ENCODE assay signal across 18 mouse cellular contexts in the genomic region with DNA sequence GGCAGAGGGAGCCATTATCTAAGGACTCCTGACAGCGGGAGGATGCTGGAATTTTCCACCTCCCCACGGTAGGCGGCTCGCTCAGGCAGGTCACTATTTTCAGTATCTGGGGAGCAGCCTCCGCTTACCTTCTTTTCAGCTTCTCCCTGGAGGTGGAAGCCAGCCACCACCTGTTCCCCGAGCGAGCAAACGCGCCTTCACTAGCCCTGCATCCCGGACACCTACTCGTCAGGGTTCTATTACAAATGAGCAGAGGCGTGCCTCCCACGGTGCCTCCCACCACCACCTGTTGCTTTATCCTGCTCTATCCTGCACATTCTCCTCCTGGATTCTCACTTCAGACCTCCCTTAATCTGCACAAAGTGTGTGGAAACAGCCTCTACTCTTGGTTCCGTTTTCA. TPM values are rescaled to one million over a fixed set of nuclear protein-coding genes. Genes with fewer than 3 reads are reported as not detected.
DNase-seq lines count a peak whose midpoint lies in the region; ATAC-seq and TF ChIP-seq lines count a peak whose summit lies in the region.
"Had no signal": no experiment of that assay in that cellular context is flagged by ENCODE, and none has a peak within 500 bp of the region (broad histone marks: within the 10 kb centered on the region; RNA-seq: fewer than 3 reads in every experiment).

No protein-coding gene starts in this region.

- H3K36me3 ChIP-seq in ES-Bruce4 (ENCODE audit: control insufficient read depth, insufficient read depth, low read length, poor library complexity, severe bottlenecking): no peaks in the 10 kb centered on the region
- H3K36me3 ChIP-seq in forebrain, embryonic 15.5 days: peaks cover 7% of the 10 kb centered on the region; the same call in 1 of the 2 replicates
- H3K36me3 ChIP-seq: intestine, embryonic 15.5 days had no signal

- no peak overlapping the region for H3K4me2 ChIP-seq in forebrain, embryonic 15.5 days (replicated peaks)
- H3K4me2 ChIP-seq: embryonic facial prominence, embryonic 12.5 days; hindbrain, embryonic 12.5 days; intestine, embryonic 15.5 days; neural tube, embryonic 13.5 days had no signal

- H3K9me3 ChIP-seq in ES-Bruce4 (replicated peaks; ENCODE audit: control insufficient read depth, insufficient read depth, low read length, poor library complexity, severe bottlenecking): no peaks in the 10 kb centered on the region
- no peaks in the 10 kb centered on the region for H3K9me3 ChIP-seq in forebrain, embryonic 15.5 days
- H3K9me3 ChIP-seq: embryonic facial prominence, embryonic 12.5 days; hindbrain, embryonic 12.5 days; intestine, embryonic 15.5 days; neural tube, embryonic 13.5 days had no signal

- TF ChIP-seq CTCF in ES-Bruce4 (IDR thresholded peaks at IDR 0.05; ENCODE audit: low read depth, low read length): no peak

- H3K27ac ChIP-seq in ES-Bruce4 (ENCODE audit: insufficient read depth, low read length): peak overlapping the region; percentile 30; the same call in 1 of the 2 replicates
- H3K27ac ChIP-seq in forebrain, embryonic 15.5 days (replicated peaks): no peak overlapping the region
- H3K27ac ChIP-seq: embryonic facial prominence, embryonic 12.5 days; hindbrain, embryonic 12.5 days; intestine, embryonic 15.5 days; kidney, postnatal 0 days; neural tube, embryonic 13.5 days had no signal

- H3K4me3 ChIP-seq in ES-Bruce4 (ENCODE audit: low read depth, low read length): no peak overlapping the region
- no peak overlapping the region for H3K4me3 ChIP-seq in forebrain, embryonic 15.5 days
- H3K4me3 ChIP-seq: embryonic facial prominence, embryonic 12.5 days; hindbrain, embryonic 12.5 days; intestine, embryonic 15.5 days; neural tube, embryonic 13.5 days had no signal

- no peaks in the 10 kb centered on the region for H3K27me3 ChIP-seq in ES-Bruce4 (ENCODE audit: control insufficient read depth, insufficient read depth, low read length, poor library complexity, severe bottlenecking)
- no peaks in the 10 kb centered on the region for H3K27me3 ChIP-seq in forebrain, embryonic 15.5 days
- H3K27me3 ChIP-seq: embryonic facial prominence, embryonic 12.5 days; hindbrain, embryonic 12.5 days; intestine, embryonic 15.5 days; neural tube, embryonic 13.5 days; Patski had no signal

- 61% methylated on average over 14 of the region's 14 CpGs for WGBS in forebrain, embryonic 15.5 days

- H3K9ac ChIP-seq in ES-Bruce4 (ENCODE audit: low read depth, poor library complexity, severe bottlenecking): 0 out of 2 replicates have a peak overlapping the region, but pooled peaks have one; percentile 8
- H3K9ac ChIP-seq in forebrain, embryonic 15.5 days (replicated peaks): no peak overlapping the region
- H3K9ac ChIP-seq: embryonic facial prominence, embryonic 12.5 days; hindbrain, embryonic 12.5 days; intestine, embryonic 15.5 days; neural tube, embryonic 13.5 days had no signal

- intact Hi-C loops in left cerebral cortex, postnatal 25 days (cut with DNase I): loop anchor here (1.0 to 5.0 kb wide), 2 partner anchors 15 to 34 kb away; no protein-coding TSS in a partner anchor

- TF ChIP-seq EP300 in ES-Bruce4 (IDR thresholded peaks at IDR 0.05; ENCODE audit: insufficient read depth, low read depth, low read length): no peak

- peaks cover 3% of the 10 kb centered on the region for H3K4me1 ChIP-seq in ES-Bruce4 (ENCODE audit: control insufficient read depth, insufficient read depth, low read length)
- no peaks in the 10 kb centered on the region for H3K4me1 ChIP-seq in forebrain, embryonic 15.5 days

- no peak for TF ChIP-seq POLR2A in ES-Bruce4 (IDR thresholded peaks at IDR 0.05; ENCODE audit: insufficient read depth, low read length)

- DNase-seq in ZHBTc4 (ENCODE audit: low read depth, low spot score): peak; percentile 41
- peak; percentile 65 for DNase-seq in layer of hippocampus, adult 9-10 months (ENCODE audit: low spot score)
- peak; percentile 85 to 97 for DNase-seq in left cerebral cortex, postnatal 25 days (ENCODE audit: low spot score in 2 of 2)
- no peak for DNase-seq in thymus, postnatal 4 days
- no peak for DNase-seq in heart, adult 9 months (ENCODE audit: low spot score in 2 of 2)
- DNase-seq: adrenal gland, postnatal 10 days; cerebellum, postnatal 10 days; gastrocnemius, postnatal 36 days; lung, adult 2 months had no signal

- no peak for ATAC-seq in forebrain, embryonic 15.5 days (replicated peaks)
- ATAC-seq: CD4-positive, CD25-positive, alpha-beta regulatory T cell, adult 4 months; intestine, embryonic 15.5 days; Patski had no signal

RNA-seq across cellular contexts. Expression of a gene that starts 20.8 kb away (rescaled TPM):
- polyA plus RNA-seq in ES-Bruce4 (2011; ENCODE audit: insufficient read depth, insufficient read length, low read depth, missing spikeins): 27.1 and 28.6 TPM in 2 replicates
- 10 to 100 TPM; 21.0 to 27.2 TPM for total RNA-seq in left cerebral cortex, postnatal 25 days (2021)
- polyA plus RNA-seq in forebrain, embryonic 15.5 days (2015; fragmentation: Nextera tagmentation; extraction: Ambion mirVana): 24.9 and 26.0 TPM in 2 replicates

RNA-seq across cellular contexts. Expression of a gene that starts 25.6 kb away (rescaled TPM):
- polyA plus RNA-seq in ES-Bruce4 (2011; ENCODE audit: insufficient read depth, insufficient read length, low read depth, missing spikeins): 4.7 and 6.3 TPM in 2 replicates
- 10 to 100 TPM; 18.6 to 19.7 TPM for total RNA-seq in left cerebral cortex, postnatal 25 days (2021)
- polyA plus RNA-seq in forebrain, embryonic 15.5 days (2015; fragmentation: Nextera tagmentation; extraction: Ambion mirVana): 26.3 and 27.8 TPM in 2 replicates

RNA-seq across cellular contexts. Expression of a gene that starts 27.4 kb away (rescaled TPM):
- polyA plus RNA-seq in ES-Bruce4 (2011; ENCODE audit: insufficient read depth, insufficient read length, low read depth, missing spikeins): 16.6 and 18.0 TPM in 2 replicates
- 10 to 100 TPM; 75.2 to 95.7 TPM for total RNA-seq in left cerebral cortex, postnatal 25 days (2021)
- polyA plus RNA-seq in forebrain, embryonic 15.5 days (2015; fragmentation: Nextera tagmentation; extraction: Ambion mirVana): 11.6 and 12.8 TPM in 2 replicates

RNA-seq across cellular contexts. Expression of a gene that starts 36.8 kb away (rescaled TPM):
- 193 and 281 TPM in 2 replicates for polyA plus RNA-seq in ES-Bruce4 (2011; ENCODE audit: insufficient read depth, insufficient read length, low read depth, missing spikeins)
- 100 to 1,000 TPM in 1 of 2 experiments, 10 to 100 TPM in 1; 96.4 to 113 TPM for total RNA-seq in left cerebral cortex, postnatal 25 days (2021)
- 372 and 377 TPM in 2 replicates for polyA plus RNA-seq in forebrain, embryonic 15.5 days (2015; fragmentation: Nextera tagmentation; extraction: Ambion mirVana)

RNA-seq across cellular contexts. Expression of a gene that starts 48.9 kb away (rescaled TPM):
- polyA plus RNA-seq in ES-Bruce4 (2011; ENCODE audit: insufficient read depth, insufficient read length, low read depth, missing spikeins): 13.2 and 13.7 TPM in 2 replicates
- 10 to 100 TPM; 22.0 to 27.9 TPM for total RNA-seq in left cerebral cortex, postnatal 25 days (2021)
- 28.2 and 28.8 TPM in 2 replicates for polyA plus RNA-seq in forebrain, embryonic 15.5 days (2015; fragmentation: Nextera tagmentation; extraction: Ambion mirVana)

Comparison
In these comparisons a context has a peak if more than half of its experiments do, and no peak if none do; other contexts are left out.
1. DNase-seq: peak in ZHBTc4 (single experiment), layer of hippocampus, adult 9-10 months (single experiment) and left cerebral cortex, postnatal 25 days (2 of 2); none in thymus, postnatal 4 days (single experiment) and heart, adult 9 months (0 of 2).